Mouse (Mus musculus) spleen, adult 12 weeks (tissue): ENCODE data around the gene Gm17087.

Source experiments
- DNase-seq: peaks from one replicate; pipeline ENCODE4 v3.0.0; 2022; ENCODE audit warnings: low spot score

The Gm17087 gene

DNA sequence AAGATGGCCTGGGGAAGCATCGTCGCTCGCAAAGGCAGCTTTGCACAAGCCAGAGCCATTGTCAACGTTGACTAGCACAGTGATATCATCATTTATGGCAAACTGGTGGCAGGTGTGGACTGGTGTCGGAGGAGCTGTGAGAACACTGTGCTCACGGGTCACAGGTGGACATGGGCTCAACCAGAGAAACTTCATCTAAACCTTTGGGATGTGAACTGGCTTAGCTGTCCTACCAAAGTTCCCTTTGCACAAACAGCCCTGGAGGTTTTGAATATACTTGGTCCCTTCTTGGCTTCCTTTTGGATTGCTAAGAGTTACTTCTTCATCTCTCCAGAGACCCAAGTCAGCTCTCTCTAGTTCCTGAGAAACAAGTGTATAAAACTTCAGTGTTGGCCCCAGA lies at the start of gene Gm17087:
Gene Gm17087 (minus strand): TSS at position 101 of the 400 bp plus-strand sequence.
- DNase-seq = no peak

DNA sequence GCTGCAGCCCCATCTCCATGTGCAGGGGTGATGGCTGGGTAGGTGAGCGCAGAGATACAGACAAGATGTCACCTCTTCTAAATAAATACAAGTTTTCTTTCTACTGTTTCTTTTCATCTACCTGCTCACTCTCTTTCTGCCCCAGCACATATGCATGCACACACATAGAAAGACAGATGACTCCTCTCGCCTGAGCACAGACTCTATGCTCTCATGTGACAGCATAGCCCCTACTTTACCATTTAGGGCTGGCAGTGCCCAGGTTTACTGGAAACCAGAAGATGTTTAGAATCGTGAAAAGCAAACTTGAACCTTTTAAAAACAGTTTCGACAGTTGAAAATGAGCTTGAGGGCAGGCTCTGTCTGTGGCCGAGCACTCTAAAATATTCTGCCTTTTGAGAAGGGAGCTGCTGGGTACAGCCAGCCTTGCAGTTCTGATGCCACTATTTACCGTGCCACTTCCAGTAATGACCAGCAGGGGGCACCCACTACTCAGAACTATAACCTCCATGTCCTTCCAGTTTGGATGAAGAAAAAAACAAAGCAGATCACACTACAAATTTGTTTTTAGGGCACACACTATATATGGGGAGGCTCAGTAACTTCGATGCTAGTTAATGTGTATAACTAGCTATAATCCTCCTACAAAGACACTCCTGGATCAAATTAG lies 47.3 kb upstream of the Gm17087 start:
- peak; percentile 14 for DNase-seq

DNA sequence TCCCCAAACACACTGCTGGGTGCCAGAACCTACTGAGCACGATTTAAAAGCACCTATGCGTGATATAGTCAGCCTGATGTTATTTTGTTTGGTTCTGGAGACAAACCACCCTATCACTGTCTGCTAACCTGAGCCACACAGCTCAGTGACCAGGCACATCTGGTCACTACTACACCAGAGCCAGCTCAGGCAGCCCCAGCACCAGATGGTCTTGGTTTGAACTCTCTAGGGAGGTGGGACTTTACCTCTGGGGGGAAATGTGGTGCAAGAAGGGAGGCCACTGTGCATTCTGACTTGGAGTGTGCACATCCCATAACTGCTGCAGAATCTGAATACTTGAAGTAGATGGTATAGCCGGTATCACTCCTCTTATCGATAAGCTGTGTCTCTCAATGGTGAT lies 45.2 kb upstream of the Gm17087 start:
- no peak for DNase-seq

DNA sequence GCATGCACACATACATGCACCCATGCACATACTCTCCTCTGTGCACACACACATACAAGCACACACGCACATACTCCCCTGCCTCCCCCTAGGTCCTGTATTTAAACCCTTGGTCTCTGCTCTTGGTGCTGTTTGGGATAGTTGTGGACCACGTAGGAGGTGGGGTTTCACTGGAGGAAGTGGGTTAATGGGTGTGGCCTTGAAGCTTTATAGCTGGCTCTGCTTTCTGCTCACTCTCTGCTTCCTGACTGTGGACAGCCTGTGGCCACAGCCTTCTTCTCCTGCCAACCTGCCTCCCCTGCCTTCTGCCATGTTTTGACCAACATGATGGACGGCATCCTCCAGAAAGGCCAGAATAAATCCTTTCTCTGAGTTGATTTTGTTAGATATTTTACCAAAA lies 39.9 kb upstream of the Gm17087 start:
- no peak for DNase-seq

DNA sequence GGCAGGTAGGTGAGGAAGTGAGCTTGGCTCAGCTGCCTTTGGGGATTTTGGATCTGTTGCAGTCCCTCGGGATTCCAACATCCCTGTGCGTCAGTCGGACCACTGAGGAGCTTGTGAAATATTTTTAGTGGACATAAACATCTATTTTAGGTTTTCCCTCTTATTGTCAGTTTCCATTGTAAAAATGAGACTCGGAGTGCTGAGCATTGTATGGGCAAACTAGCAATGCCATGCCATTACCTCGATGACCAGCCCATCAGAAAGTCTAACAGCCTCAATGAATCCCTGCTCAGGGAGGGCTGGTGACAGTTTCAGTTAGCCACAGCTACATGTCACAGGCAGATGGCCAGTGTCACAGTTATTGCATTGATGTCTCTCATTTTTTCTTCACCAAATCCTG lies 39.2 kb upstream of the Gm17087 start:
- DNase-seq = no peak

DNA sequence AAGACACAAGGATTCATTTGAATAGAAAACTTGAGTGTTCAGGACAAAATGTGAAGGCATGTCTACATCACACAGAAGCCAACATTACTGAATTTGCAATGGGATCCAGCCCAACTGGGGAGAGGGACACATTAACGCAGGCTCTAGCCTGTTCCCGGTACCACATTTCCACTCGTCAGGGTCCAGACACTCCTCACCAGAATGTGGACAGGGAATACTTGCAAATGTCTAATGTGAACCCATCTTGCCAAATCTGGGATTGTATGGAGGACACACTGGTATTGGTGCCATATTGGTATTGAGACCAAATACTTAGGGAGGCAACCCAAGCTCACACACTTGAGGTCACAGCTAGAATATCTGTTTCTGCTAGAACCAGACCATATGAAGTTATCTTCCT lies 36.2 kb upstream of the Gm17087 start:
- DNase-seq = no peak

DNA sequence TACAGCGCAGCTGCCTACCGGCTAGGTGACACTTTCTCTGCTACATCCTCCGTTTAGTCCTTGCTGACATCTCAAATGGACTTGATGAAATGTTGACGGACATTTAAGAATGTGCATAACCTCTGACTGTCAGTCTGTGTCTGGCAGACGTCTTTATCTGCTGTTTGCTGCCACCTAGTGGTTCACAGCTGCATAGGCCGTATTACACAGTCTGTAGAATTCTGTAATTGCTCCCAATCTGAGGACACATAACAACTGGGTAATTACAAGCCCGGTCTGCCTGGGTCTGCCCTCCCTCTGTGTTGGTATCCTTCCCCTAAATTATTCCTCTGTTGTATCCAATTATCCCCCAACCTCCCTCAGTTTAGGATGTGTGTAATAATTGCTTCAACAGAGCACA lies 31.0 kb upstream of the Gm17087 start:
- DNase-seq = peak; percentile 4

DNA sequence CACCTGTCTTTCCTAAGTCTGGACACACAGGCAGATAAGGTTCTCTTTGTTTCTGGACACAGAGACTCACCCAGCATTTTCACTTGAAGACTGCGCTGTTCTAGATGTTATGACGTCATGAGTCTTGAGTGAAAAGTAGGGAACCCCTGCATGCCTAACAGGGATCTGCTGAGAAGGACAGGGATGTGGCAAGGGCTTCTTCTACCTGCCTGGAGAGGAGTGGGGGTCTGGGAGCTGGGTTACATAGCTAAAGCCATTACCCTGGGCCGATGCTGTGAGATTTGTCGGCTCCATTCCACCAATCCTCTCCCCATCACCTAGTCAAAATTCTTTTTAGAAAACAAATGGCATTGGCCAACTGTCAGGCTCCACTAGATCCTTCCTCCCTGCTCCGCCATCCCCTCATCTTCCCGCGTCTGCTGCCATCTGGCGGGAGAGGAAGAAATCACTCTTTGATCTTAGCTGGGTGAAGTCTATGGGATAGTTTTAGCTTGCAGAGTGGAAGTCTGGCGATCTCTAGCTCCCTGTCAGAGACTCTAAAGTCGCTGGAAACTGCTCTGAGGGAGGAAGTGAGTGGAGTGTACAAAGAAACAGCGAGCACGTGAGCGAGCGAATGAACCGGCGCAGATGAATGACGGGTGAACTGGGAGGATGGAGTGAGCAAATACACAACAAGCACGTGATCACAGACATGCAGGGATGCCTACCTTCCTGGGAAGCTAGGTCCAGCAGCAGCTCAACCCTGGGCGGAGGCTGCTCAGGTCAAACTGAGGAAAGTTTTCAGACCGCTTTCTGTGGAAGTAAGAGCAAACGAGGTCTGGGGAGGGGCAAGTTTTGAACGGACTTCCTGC lies 25.9 kb upstream of the Gm17087 start:
- peak; percentile 9 for DNase-seq

DNA sequence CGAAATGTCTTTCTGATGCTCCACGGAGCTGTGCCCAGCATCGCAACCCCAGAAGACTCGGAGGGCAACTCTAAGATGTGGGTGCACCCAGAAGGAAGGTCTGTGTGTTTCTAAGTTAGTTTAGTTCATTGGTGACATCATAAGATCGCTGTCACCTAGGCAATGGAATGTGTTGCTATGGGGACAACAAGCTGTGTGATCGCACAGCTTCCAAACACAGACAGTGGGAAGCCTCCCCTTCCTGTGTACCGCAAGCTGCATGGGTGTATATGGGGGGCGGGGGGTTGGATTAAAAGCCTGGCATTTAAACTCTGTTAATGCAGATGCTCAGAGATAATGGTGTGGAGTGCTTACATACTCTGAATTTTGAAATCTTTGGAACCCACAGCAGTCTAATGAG lies 14.8 kb upstream of the Gm17087 start:
- DNase-seq = no peak

DNA sequence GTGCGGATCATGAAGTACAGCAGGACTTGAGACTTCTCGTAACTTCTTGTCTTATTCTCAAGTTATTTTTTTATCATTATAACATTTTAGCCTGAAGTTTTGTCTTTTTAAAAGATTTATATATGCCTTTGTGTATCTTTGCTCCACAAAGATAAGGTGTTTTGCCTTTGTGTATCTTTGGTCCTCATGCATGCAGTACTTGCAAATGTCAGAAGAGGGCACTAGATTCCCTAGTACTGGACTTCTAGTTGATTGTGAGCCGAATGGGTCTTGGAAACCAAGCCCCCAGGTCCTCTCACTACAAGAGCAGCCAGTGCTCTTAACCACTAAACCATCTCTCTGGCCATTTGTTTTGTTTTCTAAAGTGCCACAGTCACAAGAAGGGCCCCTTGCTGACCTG lies 13.6 kb upstream of the Gm17087 start:
- no peak for DNase-seq

DNA sequence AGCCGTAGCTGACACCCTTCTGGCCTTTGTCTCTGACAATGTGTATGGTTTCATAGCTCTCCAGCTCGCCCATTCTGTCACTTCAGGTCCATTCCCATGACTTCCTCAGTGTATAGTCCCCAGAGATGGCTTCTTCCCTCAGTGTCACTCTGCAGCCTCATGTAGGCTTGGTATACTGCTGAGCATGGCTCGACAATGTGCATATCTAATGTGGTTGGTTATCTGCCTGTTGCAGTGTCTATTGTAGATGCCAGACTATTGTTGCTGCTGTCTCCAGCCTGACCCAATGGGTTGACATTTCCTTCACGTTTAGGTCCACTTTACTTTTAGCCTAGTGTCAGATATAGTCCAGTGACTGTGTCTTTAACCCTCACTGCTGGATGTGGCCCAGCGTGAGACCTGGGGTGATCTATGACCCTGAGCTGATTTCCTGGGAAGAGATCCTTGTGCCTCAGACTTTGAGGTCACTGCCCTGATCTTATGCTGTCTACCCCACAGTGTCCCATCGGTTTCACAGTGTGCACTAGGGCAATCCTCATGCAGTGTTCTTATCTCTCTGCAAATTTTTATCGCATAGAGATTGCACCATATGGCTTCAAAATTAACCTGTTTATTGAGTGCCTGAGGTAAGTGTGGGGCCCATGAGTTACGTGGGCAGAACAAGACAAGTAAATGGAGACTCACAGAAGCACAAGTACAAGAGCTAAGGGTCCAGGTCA lies 7.0 kb upstream of the Gm17087 start:
- no peak for DNase-seq

DNA sequence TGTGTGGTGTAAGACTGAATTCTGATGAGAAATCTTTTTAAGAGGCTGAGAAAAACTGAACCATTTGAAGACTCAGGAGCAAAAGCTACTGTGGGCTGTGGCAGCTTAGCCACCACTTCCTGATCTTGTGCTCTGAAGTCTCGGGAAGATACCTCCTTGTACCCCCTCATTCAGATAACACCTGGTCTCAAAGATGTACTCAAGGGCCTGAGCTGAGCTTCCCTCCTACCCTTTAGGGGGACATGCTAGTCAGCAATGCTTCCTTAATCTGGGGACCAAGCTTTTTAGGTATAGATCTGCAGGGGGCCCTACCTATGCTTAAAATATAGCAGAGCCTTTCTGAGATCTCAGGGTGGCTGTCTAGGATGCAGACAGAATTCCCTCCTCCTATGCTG lies 3.9 kb downstream of the Gm17087 start:
- no peak for DNase-seq

DNA sequence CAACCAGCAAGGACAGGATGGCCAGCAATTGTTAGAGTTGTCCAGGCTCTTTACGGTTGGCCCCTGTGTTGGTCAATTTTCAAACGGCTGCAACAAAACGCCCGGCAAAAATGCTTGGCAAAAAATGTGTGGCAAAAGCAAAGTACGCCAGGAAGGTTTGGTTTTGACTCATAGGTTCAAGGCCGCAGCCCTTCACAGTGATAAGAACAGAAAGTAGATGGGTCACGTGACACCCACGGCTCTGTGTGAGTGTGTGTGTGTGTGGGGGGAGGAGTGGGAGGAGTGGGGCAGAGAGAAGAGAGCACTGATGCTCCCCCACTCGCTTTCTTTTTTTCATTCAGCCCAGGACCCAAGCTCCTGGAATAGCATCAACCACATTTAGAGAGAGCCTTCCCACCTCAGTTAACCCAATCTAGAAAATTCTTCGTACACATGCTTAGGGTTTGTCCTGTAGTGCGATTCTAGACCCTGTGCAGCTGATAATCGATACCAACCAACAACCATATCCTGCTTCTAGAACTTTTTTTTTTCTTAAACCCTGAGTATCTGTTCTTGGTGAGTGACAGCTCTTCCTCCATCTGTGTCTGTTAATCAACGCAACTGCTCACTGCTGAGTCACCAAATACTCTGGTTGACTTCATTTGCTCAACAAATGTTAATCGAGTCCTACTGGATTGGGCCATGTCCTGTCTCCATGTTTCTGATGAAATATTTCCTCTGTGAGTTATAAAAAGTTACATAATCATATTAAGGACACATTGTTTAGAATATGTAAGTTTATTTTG lies 4.5 kb downstream of the Gm17087 start:
- no peak for DNase-seq

DNA sequence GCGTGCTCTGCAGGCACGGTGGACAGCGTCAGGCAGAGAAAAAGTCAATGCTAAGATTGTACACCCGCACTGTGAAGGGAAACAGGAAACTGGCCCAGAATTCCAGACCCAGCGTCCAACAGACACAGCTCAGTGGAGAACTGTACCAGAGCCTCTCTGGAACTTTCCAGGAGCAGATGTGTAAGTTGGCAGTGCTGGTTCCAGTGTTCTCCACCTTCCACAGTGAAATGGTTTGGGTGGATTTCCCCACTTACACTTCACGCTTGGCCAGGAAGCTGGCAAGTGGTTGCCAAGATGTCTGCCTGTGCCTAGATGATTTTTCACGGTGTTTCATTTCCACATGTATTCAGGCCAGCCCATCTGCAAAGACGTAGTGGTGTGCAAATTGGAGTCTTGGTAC lies 8.8 kb downstream of the Gm17087 start:
- DNase-seq = no peak

DNA sequence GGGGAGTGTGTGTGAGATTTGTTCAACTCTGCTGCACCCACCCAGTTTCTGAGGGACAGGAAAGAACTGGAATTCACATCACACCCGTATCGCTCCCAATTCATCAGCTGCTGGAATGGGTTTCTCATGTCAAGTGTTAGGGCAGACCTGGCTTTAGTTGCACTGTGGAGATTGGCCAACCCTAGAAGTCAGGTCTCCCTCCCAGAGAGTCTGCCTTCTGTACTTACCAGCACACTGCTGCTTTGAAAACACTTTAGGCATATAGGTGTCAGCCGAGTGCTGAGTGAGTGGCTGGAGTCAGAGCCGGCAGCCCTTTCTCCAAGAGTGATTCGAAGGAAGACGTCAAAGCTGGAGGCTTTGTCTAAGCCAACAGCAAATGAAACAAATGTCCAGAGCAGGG lies 10.5 kb downstream of the Gm17087 start:
- no peak for DNase-seq

DNA sequence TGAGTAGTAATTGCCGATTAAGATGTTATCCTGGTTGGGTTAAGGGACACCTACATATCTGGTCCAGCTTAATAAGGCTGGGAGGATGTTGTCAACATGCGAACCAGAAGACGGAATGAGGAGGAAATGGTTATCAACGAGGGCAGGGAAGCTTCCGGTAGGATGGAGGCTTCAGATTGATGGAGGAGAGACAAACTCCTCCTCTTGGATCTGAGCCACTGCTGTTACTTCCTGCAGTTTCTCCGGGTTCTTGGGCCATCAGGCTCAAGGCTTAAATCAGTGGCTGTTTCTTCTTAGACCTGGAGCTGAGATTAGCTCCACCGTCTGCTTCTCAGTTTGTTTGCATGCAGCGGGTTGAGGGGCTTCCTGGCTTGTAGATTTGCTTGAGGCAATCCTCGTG lies 11.0 kb downstream of the Gm17087 start:
- DNase-seq = no peak

DNA sequence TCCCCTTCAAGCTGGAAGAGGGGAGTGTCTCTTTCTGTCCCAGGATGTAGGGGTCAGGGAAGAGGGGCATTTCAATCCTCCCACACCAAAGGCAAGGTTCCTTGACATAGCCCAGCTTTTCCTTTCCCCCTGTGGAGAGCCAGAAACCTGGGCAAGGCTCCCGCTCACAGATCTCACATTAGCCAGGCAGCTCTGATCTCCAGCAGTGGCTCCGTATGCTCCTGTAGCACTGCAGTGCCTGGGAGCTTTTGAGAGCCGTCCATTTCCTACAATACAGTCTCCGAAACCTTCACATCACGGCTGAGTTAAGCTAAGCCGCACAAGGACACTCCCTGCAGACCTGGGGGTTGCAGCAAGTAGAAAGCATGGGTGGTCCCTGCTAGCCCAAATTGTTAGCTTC lies 12.5 kb downstream of the Gm17087 start:
- DNase-seq = no peak

DNA sequence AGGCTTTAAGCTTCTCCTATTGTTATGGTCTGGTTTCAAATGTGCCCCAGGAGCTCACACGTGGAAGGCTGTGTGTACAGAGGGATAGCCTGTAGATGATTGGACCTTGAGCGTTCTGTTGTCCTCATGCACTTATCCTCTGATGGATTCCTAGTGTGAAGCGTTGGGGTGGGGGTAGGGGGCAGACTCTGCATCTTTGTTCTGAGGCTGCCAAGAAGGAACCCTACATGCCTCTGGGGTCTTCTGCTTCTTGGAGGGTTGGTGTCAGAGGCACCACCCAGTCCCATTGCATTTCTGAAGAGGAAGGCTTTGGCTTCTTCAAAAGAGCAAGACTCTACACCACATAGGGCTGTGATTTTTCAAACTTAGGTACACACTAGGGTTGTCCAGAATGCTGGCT lies 13.1 kb downstream of the Gm17087 start:
- no peak for DNase-seq

DNA sequence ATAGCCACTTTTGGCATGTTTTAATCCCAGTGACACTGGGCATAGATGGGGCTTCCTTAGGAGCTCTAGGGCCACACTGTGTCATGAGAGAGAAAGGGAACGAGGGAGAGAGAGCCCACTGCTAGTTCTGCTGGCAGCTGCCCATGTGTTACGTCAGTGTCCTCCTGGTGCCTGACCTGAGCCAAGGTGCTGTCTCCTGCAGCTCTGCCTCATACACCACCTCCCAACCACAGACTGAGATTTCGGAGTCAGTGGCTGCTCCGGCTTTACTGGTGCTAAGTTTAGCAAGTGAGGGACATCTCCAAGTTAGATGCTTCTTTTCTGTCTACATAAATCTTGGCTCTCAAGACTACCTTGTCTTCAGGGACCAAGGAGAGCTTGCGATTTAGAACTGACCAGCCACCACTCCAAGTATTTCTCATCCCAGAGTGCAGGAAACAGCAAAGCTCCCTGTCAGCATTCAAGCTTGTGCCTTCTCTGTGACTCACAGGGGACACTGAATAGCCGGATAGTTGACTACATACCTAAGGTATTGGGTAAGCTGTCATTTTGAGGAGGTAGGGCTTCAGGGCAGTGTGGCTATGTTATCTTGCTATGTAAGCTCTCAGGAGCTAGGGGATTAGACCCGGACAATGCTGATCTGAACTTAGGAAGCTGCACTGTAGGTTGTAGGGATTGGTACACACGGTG lies 14.3 kb downstream of the Gm17087 start:
- DNase-seq = no peak

DNA sequence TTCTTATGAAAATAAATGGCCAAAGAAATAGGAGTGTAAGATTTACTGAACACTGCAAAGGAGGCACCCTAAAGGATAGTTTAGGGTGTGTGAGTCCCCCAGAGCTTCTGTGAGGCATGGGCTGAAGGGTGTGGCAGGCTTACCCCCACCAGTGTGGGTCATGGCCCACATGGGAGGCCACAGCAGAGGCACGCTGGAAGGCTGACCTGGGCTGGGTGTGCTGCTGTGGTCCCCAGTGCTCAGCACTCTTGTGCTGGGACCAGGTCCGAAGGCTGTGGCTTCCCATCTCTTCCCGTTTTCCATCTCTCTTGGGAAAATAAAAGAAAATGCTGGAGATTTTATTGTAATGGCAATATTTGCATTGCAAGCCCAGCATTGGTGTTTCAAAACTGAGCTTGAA lies 15.1 kb downstream of the Gm17087 start:
- DNase-seq = no peak

DNA sequence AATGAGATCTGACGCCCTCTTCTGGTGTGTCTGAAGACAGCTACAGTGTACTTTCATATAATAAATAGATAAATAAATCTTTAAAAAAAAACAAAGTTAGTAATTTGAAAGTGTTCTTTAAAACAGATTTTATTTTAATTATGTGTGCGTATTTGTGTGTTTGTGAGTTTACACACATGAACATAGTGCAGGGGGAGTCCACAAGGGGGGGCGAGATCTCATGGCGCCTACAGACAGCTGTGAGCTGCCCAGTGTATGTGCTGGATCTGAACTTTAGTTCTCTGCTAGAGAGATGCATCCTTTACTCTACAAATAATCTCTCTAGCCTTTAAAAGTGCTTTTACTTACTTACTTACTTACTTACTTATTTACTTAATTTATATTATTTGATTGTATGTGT lies 18.0 kb downstream of the Gm17087 start:
- DNase-seq = no peak

DNA sequence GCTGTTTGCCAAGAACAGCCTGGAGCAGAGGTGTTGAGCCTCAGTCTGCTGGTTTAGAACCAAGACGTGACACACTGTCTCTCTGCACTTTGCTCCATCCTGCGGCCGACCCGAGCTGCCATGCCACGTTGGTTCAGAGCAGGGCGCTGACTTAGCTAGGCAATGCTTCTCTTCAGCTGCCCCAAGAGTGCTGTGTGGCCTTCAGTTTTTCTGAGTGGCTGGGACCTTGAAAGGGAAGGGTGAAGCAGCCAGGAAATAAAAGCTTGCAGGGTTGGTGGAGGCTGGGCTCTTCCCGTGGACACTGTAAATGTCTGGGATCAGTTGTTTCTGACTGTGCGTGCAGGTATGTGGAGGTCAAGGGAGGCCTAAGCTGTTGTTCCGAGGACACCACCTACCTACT lies 20.4 kb downstream of the Gm17087 start:
- DNase-seq = no peak
